Mouse (Mus musculus): ENCODE data around the gene Naa38.
"Not testable (repeated sequence)": the region's sequence is repeated elsewhere in the genome, so short reads cannot be mapped to it uniquely, and the experiment has no call there.

Naa38 gene

GRCm38 (mm10) chr11:69395235-69395633 is at the start of gene Naa38, which contains the start of gene Cyb5d1:
Gene Naa38 (plus strand): TSS chr11:69395487.
Gene Cyb5d1 (minus strand): TSS chr11:69395631.
- in situ Hi-C loops (cut with MboI), result not testable (repeated sequence)

GRCm38 (mm10) chr11:69346441-69346840 is 48.8 kb upstream of the Naa38 start:
- in situ Hi-C loops (cut with MboI), result no loop called here

GRCm38 (mm10) chr11:69356544-69356943 is 38.7 kb upstream of the Naa38 start:
- in situ Hi-C loops (cut with MboI), result no loop called here

- in situ Hi-C loops (cut with MboI), result no loop called here
These were observed 37.6 kb upstream of the Naa38 start for GRCm38 (mm10) chr11:69357690-69358089.

- in situ Hi-C loops (cut with MboI), result no loop called here
These were observed 33.3 kb upstream of the Naa38 start for GRCm38 (mm10) chr11:69362021-69362420.

- in situ Hi-C loops (cut with MboI), result no loop called here
These were observed 32.8 kb upstream of the Naa38 start for GRCm38 (mm10) chr11:69362479-69362878.

GRCm38 (mm10) chr11:69364376-69364775 is 30.9 kb upstream of the Naa38 start:
- in situ Hi-C loops (cut with MboI), result no loop called here

GRCm38 (mm10) chr11:69364910-69365309 is 30.4 kb upstream of the Naa38 start:
- in situ Hi-C loops (cut with MboI), result no loop called here

GRCm38 (mm10) chr11:69365722-69366121 is 29.6 kb upstream of the Naa38 start:
- in situ Hi-C loops (cut with MboI), result no loop called here

GRCm38 (mm10) chr11:69366157-69366854 is 29.0 kb upstream of the Naa38 start:
- in situ Hi-C loops (cut with MboI), result no loop called here

GRCm38 (mm10) chr11:69366855-69367615 is 28.3 kb upstream of the Naa38 start:
- in situ Hi-C loops (cut with MboI), result no loop called here

GRCm38 (mm10) chr11:69367616-69368355 is 27.5 kb upstream of the Naa38 start:
- in situ Hi-C loops (cut with MboI), result no loop called here

GRCm38 (mm10) chr11:69368356-69369214 is 26.7 kb upstream of the Naa38 start:
- in situ Hi-C loops (cut with MboI), result no loop called here

GRCm38 (mm10) chr11:69369215-69369989 is 25.9 kb upstream of the Naa38 start, which contains the start of gene Chd3:
Gene Chd3 (minus strand): TSS chr11:69369406.
- in situ Hi-C loops (cut with MboI), result no loop called here

- in situ Hi-C loops (cut with MboI), result no loop called here
These were observed 25.1 kb upstream of the Naa38 start for GRCm38 (mm10) chr11:69369990-69370816.

GRCm38 (mm10) chr11:69370817-69371215 is 24.5 kb upstream of the Naa38 start:
- in situ Hi-C loops (cut with MboI), result no loop called here

- in situ Hi-C loops (cut with MboI), result no loop called here
These were observed 23.7 kb upstream of the Naa38 start for GRCm38 (mm10) chr11:69371601-69372000.

GRCm38 (mm10) chr11:69372056-69372779 is 23.1 kb upstream of the Naa38 start:
- in situ Hi-C loops (cut with MboI), result no loop called here

- in situ Hi-C loops (cut with MboI), result no loop called here
These were observed 22.5 kb upstream of the Naa38 start for GRCm38 (mm10) chr11:69372780-69373170.

All from mature B cell (primary cell).